Mouse (Mus musculus) hindbrain, embryonic 10.5 days (tissue): ENCODE data around the gene Mbip. TPM values are rescaled to one million over a fixed set of nuclear protein-coding genes. Genes with fewer than 3 reads are reported as not detected.

Experiments used
- DNase-seq: peaks from one replicate; pipeline ENCODE4 v3.0.0-alpha.2; 2017; ENCODE audit warnings: low spot score
- H3K27ac ChIP-seq: fragments of 300-500 bp; sonication (generic); 2 replicates; pipeline ENCODE4 v1.5.1; 2016; ENCODE audit warnings: mild to moderate bottlenecking, moderate library complexity
- H3K27me3 ChIP-seq: fragments of 300-500 bp; sonication (generic); 2 replicates; pipeline ENCODE4 v1.6.1; 2016; ENCODE audit warnings: mild to moderate bottlenecking; ENCODE audit not compliant: poor library complexity, insufficient read depth, severe bottlenecking
- H3K36me3 ChIP-seq: fragments of 300-500 bp; sonication (generic); 2 replicates; pipeline ENCODE4 v1.6.1; 2016; ENCODE audit warnings: mild to moderate bottlenecking, moderate library complexity
- H3K4me1 ChIP-seq: fragments of 300-500 bp; sonication (generic); replicated peaks from 2 replicates; pipeline ENCODE4 v1.6.1; 2016; ENCODE audit warnings: mild to moderate bottlenecking
- H3K4me3 ChIP-seq: fragments of 300-500 bp; sonication (generic); 2 replicates; pipeline ENCODE4 v1.5.1; 2016; ENCODE audit warnings: mild to moderate bottlenecking, moderate library complexity
- H3K9me3 ChIP-seq: fragments of 300-500 bp; sonication (generic); 2 replicates; pipeline ENCODE4 v1.6.1; 2016; ENCODE audit warnings: mild to moderate bottlenecking, moderate library complexity
- WGBS: fragments of 180-500 bp; shearing (Covaris S2); methylation state at CpG from one replicate; pipeline ENCODE4 v1.1.7; 2016; 5-methylcytosine and 5-hydroxymethylcytosine counted together
- polyA plus RNA-seq: library from polyadenylated mRNA; unstranded; fragments of >200 nt; fragmentation: Nextera tagmentation; extraction: Ambion mirVana; gene quantifications from 2 replicates; pipeline ENCODE4 v1.2.1, GENCODE M21; 2016

The Mbip gene
- polyA plus RNA-seq, 1 experiment from 2014 or later: 44.2 TPM

- Histone ChIP-seq H3K4me3 (peak overlapping the region; percentile 49), H3K27ac (no peak overlapping the region), H3K9me3 (no peaks in the 10 kb centered on the region), H3K27me3 (peaks cover 59% of the 10 kb centered on the region), H3K36me3 (no peaks in the 10 kb centered on the region), H3K4me1 (peaks cover 27% of the 10 kb centered on the region)
- 32% methylated on average over 4 of the region's 4 CpGs for WGBS
- no peak for DNase-seq
Observed at GRCm38 (mm10) chr12:56302321-56303017, 43.2 kb downstream of the Mbip start.

GRCm38 (mm10) chr12:56301487-56302293, 44.0 kb downstream of the Mbip start:
- DNase-seq: peak; percentile 26
- H3K9me3 ChIP-seq: no peaks in the 10 kb centered on the region
- H3K4me1 ChIP-seq: peaks cover 31% of the 10 kb centered on the region
- peak overlapping the region; percentile 73; the same call in 1 of the 2 replicates for H3K27ac ChIP-seq
- 13% methylated on average over 27 of the region's 27 CpGs for WGBS
- H3K36me3 ChIP-seq: no peaks in the 10 kb centered on the region
- H3K4me3 ChIP-seq: peak overlapping the region; percentile 49
- peaks cover 67% of the 10 kb centered on the region for H3K27me3 ChIP-seq

GRCm38 (mm10) chr12:56299610-56300009, 46.1 kb downstream of the Mbip start:
- no peaks in the 10 kb centered on the region for H3K9me3 ChIP-seq
- H3K27me3 ChIP-seq: peaks cover 83% of the 10 kb centered on the region
- no peak for DNase-seq
- 66% methylated on average over 3 of the region's 3 CpGs for WGBS
- no peak overlapping the region for H3K4me3 ChIP-seq
- peaks cover 35% of the 10 kb centered on the region for H3K4me1 ChIP-seq
- no peak overlapping the region for H3K27ac ChIP-seq
- H3K36me3 ChIP-seq: no peaks in the 10 kb centered on the region

GRCm38 (mm10) chr12:56298919-56299318, 46.8 kb downstream of the Mbip start:
- H3K27ac ChIP-seq: no peak overlapping the region
- H3K4me3 ChIP-seq: no peak overlapping the region
- peaks cover 35% of the 10 kb centered on the region for H3K4me1 ChIP-seq
- H3K9me3 ChIP-seq: no peaks in the 10 kb centered on the region
- H3K27me3 ChIP-seq: peaks cover 87% of the 10 kb centered on the region
- H3K36me3 ChIP-seq: no peaks in the 10 kb centered on the region
- no peak for DNase-seq
- 24% methylated on average over 1 of the region's 1 CpGs for WGBS

- Histone ChIP-seq H3K4me1 (peaks cover 35% of the 10 kb centered on the region), H3K27ac (no peak overlapping the region), H3K27me3 (peaks cover 80% of the 10 kb centered on the region), H3K9me3 (no peaks in the 10 kb centered on the region), H3K4me3 (peak overlapping the region; percentile 28; the same call in 1 of the 2 replicates), H3K36me3 (no peaks in the 10 kb centered on the region)
- WGBS: 6% methylated on average over 21 of the region's 21 CpGs
- no peak for DNase-seq
Observed at GRCm38 (mm10) chr12:56297921-56298830, 47.5 kb downstream of the Mbip start.

GRCm38 (mm10) chr12:56297099-56297498, 48.6 kb downstream of the Mbip start:
- WGBS: 73% methylated on average over 5 of the region's 5 CpGs
- Histone ChIP-seq H3K4me1 (peaks cover 30% of the 10 kb centered on the region), H3K4me3 (no peak overlapping the region), H3K36me3 (no peaks in the 10 kb centered on the region), H3K27ac (no peak overlapping the region), H3K27me3 (peaks cover 70% of the 10 kb centered on the region), H3K9me3 (no peaks in the 10 kb centered on the region)
- DNase-seq: no peak

GRCm38 (mm10) chr12:56296524-56296923, 49.2 kb downstream of the Mbip start:
- Histone ChIP-seq H3K27me3 (peaks cover 64% of the 10 kb centered on the region), H3K9me3 (no peaks in the 10 kb centered on the region), H3K27ac (no peak overlapping the region), H3K4me3 (no peak overlapping the region), H3K36me3 (no peaks in the 10 kb centered on the region), H3K4me1 (peaks cover 24% of the 10 kb centered on the region)
- 22% methylated on average over 6 of the region's 6 CpGs for WGBS
- no peak for DNase-seq

- H3K27ac ChIP-seq: no peak overlapping the region
- no peaks in the 10 kb centered on the region for H3K36me3 ChIP-seq
- H3K4me3 ChIP-seq: no peak overlapping the region
- no peak for DNase-seq
- peaks cover 19% of the 10 kb centered on the region for H3K4me1 ChIP-seq
- H3K27me3 ChIP-seq: peaks cover 52% of the 10 kb centered on the region
- no peaks in the 10 kb centered on the region for H3K9me3 ChIP-seq
- 79% methylated on average over 3 of the region's 3 CpGs for WGBS
Observed at GRCm38 (mm10) chr12:56295160-56295559, 50.5 kb downstream of the Mbip start.

GRCm38 (mm10) chr12:56288548-56288947, 57.1 kb downstream of the Mbip start:
- no peaks in the 10 kb centered on the region for H3K27me3 ChIP-seq
- WGBS: 81% methylated on average over 3 of the region's 3 CpGs
- no peak overlapping the region for H3K4me3 ChIP-seq
- no peak overlapping the region for H3K27ac ChIP-seq
- no peaks in the 10 kb centered on the region for H3K9me3 ChIP-seq
- no peak for DNase-seq
- H3K4me1 ChIP-seq: no peaks in the 10 kb centered on the region
- H3K36me3 ChIP-seq: no peaks in the 10 kb centered on the region

- no peaks in the 10 kb centered on the region for H3K27me3 ChIP-seq
- H3K36me3 ChIP-seq: no peaks in the 10 kb centered on the region
- no peaks in the 10 kb centered on the region for H3K9me3 ChIP-seq
- no peak overlapping the region for H3K4me3 ChIP-seq
- no peak for DNase-seq
- 97% methylated on average over 14 of the region's 14 CpGs for WGBS
- H3K27ac ChIP-seq: no peak overlapping the region
- H3K4me1 ChIP-seq: no peaks in the 10 kb centered on the region
Observed at GRCm38 (mm10) chr12:56286828-56287227, 58.9 kb downstream of the Mbip start.

- H3K36me3 ChIP-seq: no peaks in the 10 kb centered on the region
- DNase-seq: no peak
- no peaks in the 10 kb centered on the region for H3K4me1 ChIP-seq
- H3K4me3 ChIP-seq: no peak overlapping the region
- H3K27me3 ChIP-seq: no peaks in the 10 kb centered on the region; the same call in 1 of the 2 replicates
- no peaks in the 10 kb centered on the region for H3K9me3 ChIP-seq
- 80% methylated on average over 2 of the region's 2 CpGs for WGBS
- no peak overlapping the region for H3K27ac ChIP-seq
Observed at GRCm38 (mm10) chr12:56284210-56284609, 61.5 kb downstream of the Mbip start.

- WGBS: 83% methylated on average over 3 of the region's 3 CpGs
Observed at GRCm38 (mm10) chr12:56281649-56282048, 64.0 kb downstream of the Mbip start.

More at GRCm38 (mm10) chr12:56281649-56282048, 64.0 kb downstream of the Mbip start:
- DNase-seq: no peak
- Histone ChIP-seq H3K27ac (no peak overlapping the region), H3K9me3 (no peaks in the 10 kb centered on the region), H3K4me1 (no peaks in the 10 kb centered on the region), H3K36me3 (no peaks in the 10 kb centered on the region), H3K27me3 (no peaks in the 10 kb centered on the region; the same call in 1 of the 2 replicates), H3K4me3 (no peak overlapping the region)
